Mouse (Mus musculus): ENCODE data around the gene Msln.

GRCm38 (mm10) chr17:25709994-25710393 is 44.2 kb downstream of the Msln start:
- TF ChIP-seq CTCF (IDR thresholded peaks at IDR 0.05; ENCODE audit: extremely low read depth, insufficient read depth, insufficient read length, insufficient replicate concordance) (no peak), POLR2A (IDR thresholded peaks at IDR 0.05; ENCODE audit: low read depth, low read length) (no peak)
